Mouse (Mus musculus) hindbrain, embryonic 14.5 days (tissue): ENCODE results near the gene Dolk. TPM values are rescaled to one million over a fixed set of nuclear protein-coding genes. Genes with fewer than 3 reads are reported as not detected.

Experiments
- ATAC-seq: fragments of 200-750 bp; cut with Nextera tagmentation; 2 replicates; pipeline ENCODE4 v1.8.0; 2017; ENCODE audit warnings: moderate number of reproducible peaks, mild to moderate bottlenecking, moderate TSS enrichment, moderate library complexity; ENCODE audit not compliant: low FRiP score
- DNase-seq: peaks from one replicate; pipeline ENCODE4 v3.0.0-alpha.2; 2015; ENCODE audit warnings: low spot score
- H3K27ac ChIP-seq: fragments of 300-500 bp; sonication (generic); 2 replicates; pipeline ENCODE4 v1.5.1; 2014; ENCODE audit warnings: mild to moderate bottlenecking, moderate library complexity
- H3K27me3 ChIP-seq: fragments of 300-500 bp; sonication (generic); 2 replicates; pipeline ENCODE4 v1.6.1; 2014; ENCODE audit warnings: mild to moderate bottlenecking, low read length, mixed read lengths; ENCODE audit not compliant: control insufficient read depth, insufficient read depth
- H3K36me3 ChIP-seq: fragments of 300-500 bp; sonication (generic); replicated peaks from 2 replicates; pipeline ENCODE4 v1.6.1; 2014; ENCODE audit not compliant: control insufficient read depth, insufficient read depth
- H3K4me1 ChIP-seq: fragments of 300-500 bp; sonication (generic); replicated peaks from 2 replicates; pipeline ENCODE4 v1.6.1; 2014; ENCODE audit warnings: antibody characterized with exemption, low read length, mixed read lengths; ENCODE audit not compliant: control insufficient read depth, insufficient read depth
- H3K4me2 ChIP-seq: fragments of 300-500 bp; sonication (generic); replicated peaks from 2 replicates; pipeline ENCODE4 v1.6.1; 2014; ENCODE audit warnings: mild to moderate bottlenecking, moderate library complexity
- H3K4me3 ChIP-seq: fragments of 300-500 bp; sonication (generic); replicated peaks from 2 replicates; pipeline ENCODE4 v1.5.1; 2014; ENCODE audit warnings: mild to moderate bottlenecking, low read length
- H3K9ac ChIP-seq: fragments of 300-500 bp; sonication (generic); 2 replicates; pipeline ENCODE4 v1.6.1; 2014
- H3K9me3 ChIP-seq: fragments of 300-500 bp; sonication (generic); 2 replicates; pipeline ENCODE4 v1.6.1; 2016; ENCODE audit warnings: low read length; ENCODE audit not compliant: control insufficient read depth
- WGBS: fragments of 180-500 bp; shearing (Covaris S2); extraction: QIAGEN DNeasy Blood & Tissue Kit; methylation state at CpG from one replicate; pipeline ENCODE4 v1.1.7; 2014; 5-methylcytosine and 5-hydroxymethylcytosine counted together
- polyA plus RNA-seq: library from polyadenylated mRNA; unstranded; fragments of >200 nt; fragmentation: Nextera tagmentation; extraction: Ambion mirVana; gene quantifications from 2 replicates; pipeline ENCODE4 v1.2.1, GENCODE M21; 2014

The Dolk gene
- polyA plus RNA-seq, 1 experiment from 2014 or later = 37.1 TPM

DNA sequence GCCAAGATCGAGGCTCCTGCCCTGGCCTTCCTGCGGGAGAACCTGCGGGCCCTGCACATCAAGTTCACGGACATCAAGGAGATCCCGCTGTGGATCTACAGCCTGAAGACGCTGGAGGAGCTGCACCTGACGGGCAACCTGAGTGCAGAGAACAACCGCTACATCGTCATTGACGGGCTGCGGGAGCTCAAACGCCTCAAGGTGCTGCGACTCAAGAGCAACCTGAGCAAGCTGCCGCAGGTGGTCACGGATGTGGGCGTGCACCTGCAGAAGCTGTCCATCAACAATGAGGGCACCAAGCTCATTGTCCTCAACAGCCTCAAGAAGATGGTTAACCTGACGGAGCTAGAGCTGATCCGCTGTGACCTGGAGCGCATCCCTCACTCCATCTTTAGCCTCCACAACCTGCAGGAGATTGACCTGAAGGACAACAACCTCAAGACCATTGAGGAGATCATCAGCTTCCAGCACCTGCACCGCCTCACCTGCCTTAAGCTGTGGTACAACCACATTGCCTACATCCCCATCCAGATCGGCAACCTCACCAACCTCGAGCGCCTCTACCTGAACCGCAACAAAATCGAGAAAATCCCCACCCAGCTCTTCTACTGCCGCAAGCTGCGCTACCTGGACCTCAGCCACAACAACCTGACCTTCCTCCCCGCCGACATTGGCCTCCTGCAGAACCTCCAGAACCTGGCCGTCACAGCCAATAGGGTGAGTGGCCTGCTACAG, 29.4 kb downstream of the Dolk start:
- WGBS = 98% methylated on average over 30 of the region's 30 CpGs
- Histone ChIP-seq H3K9me3 (no peaks in the 10 kb centered on the region), H3K9ac (no peak overlapping the region), H3K27me3 (no peaks in the 10 kb centered on the region), H3K4me2 (no peak overlapping the region), H3K4me1 (no peaks in the 10 kb centered on the region), H3K4me3 (no peak overlapping the region), H3K36me3 (peaks cover 72% of the 10 kb centered on the region), H3K27ac (no peak overlapping the region)
- DNase-seq (no peak), ATAC-seq (no peak)

DNA sequence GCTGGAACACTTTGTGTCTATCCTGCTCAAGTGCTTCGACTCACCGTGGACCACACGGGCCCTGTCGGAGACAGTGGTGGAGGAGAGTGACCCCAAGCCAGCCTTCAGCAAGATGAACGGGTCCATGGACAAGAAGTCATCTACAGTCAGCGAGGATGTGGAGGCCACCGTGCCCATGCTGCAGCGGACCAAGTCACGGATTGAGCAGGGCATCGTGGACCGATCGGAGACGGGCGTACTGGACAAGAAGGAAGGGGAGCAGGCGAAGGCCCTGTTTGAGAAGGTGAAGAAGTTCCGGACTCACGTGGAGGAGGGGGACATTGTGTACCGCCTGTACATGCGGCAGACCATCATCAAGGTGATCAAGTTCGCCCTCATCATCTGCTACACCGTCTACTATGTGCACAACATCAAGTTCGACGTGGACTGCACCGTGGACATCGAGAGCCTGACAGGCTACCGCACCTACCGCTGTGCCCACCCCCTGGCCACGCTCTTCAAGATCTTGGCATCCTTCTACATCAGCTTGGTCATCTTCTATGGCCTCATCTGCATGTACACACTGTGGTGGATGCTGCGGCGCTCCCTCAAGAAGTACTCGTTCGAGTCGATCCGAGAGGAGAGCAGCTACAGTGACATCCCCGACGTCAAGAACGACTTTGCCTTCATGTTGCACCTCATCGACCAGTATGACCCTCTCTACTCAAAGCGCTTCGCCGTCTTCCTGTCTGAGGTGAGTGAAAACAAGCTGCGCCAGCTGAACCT, 30.3 kb downstream of the Dolk start:
- Histone ChIP-seq H3K4me3 (no peak overlapping the region), H3K27me3 (no peaks in the 10 kb centered on the region), H3K36me3 (peaks cover 74% of the 10 kb centered on the region), H3K4me1 (no peaks in the 10 kb centered on the region), H3K9me3 (no peaks in the 10 kb centered on the region), H3K27ac (no peak overlapping the region), H3K4me2 (no peak overlapping the region), H3K9ac (no peak overlapping the region)
- 97% methylated on average over 42 of the region's 42 CpGs for WGBS
- DNase-seq (no peak), ATAC-seq (no peak)

DNA sequence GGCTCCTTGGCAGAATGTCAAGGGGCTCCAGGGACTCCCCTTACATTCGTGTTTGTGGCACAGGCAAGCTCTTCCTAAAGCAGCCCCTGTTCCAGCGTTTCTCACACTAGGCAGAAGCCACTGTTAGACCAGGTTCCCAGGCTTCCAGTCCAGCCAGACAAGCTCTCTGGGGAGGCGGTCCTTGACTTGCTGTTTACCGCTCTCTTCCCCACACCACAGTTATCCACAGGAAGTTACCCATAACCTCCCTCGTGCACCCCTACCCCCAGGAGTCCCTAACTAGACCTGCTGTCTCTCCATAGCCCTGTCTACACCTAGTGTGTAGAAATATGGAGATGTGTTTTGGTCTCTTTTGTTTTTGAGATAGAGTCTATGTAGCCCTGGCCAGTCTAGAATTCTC, 32.3 kb downstream of the Dolk start:
- no peak overlapping the region for H3K4me3 ChIP-seq
- no peak overlapping the region for H3K9ac ChIP-seq
- no peaks in the 10 kb centered on the region for H3K4me1 ChIP-seq
- 84% methylated on average over 5 of the region's 5 CpGs for WGBS
- H3K36me3 ChIP-seq = peaks cover 79% of the 10 kb centered on the region
- DNase-seq (no peak), ATAC-seq (no peak)
- no peak overlapping the region for H3K27ac ChIP-seq
- no peaks in the 10 kb centered on the region for H3K27me3 ChIP-seq
- no peaks in the 10 kb centered on the region for H3K9me3 ChIP-seq
- H3K4me2 ChIP-seq = no peak overlapping the region

DNA sequence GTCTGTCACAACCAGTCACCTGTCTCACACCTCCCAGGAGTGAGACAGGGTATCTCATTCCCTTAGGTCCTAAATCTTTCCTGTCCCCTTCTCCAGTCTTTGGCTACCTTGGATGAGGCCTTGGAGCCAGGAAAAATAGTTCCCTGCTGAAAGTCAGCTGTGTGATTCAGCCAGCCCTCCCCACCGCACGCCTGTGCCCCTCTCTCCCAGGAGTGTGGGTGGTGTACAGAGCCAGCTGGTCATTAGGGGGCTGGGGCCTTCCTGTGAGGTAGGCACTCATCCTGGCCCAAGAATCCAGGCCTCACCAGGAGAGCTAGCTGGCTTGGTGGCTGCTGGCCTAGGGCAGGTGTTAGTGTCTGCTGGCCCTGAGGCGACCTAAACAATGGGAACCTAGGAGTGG, 33.6 kb downstream of the Dolk start:
- ATAC-seq (no peak), DNase-seq (no peak)
- H3K9ac ChIP-seq = no peak overlapping the region
- 70% methylated on average over 3 of the region's 3 CpGs for WGBS
- H3K36me3 ChIP-seq = peaks cover 74% of the 10 kb centered on the region
- no peak overlapping the region for H3K27ac ChIP-seq
- H3K27me3 ChIP-seq = no peaks in the 10 kb centered on the region
- H3K9me3 ChIP-seq = no peaks in the 10 kb centered on the region
- H3K4me2 ChIP-seq = no peak overlapping the region
- H3K4me1 ChIP-seq = no peaks in the 10 kb centered on the region
- H3K4me3 ChIP-seq = no peak overlapping the region

DNA sequence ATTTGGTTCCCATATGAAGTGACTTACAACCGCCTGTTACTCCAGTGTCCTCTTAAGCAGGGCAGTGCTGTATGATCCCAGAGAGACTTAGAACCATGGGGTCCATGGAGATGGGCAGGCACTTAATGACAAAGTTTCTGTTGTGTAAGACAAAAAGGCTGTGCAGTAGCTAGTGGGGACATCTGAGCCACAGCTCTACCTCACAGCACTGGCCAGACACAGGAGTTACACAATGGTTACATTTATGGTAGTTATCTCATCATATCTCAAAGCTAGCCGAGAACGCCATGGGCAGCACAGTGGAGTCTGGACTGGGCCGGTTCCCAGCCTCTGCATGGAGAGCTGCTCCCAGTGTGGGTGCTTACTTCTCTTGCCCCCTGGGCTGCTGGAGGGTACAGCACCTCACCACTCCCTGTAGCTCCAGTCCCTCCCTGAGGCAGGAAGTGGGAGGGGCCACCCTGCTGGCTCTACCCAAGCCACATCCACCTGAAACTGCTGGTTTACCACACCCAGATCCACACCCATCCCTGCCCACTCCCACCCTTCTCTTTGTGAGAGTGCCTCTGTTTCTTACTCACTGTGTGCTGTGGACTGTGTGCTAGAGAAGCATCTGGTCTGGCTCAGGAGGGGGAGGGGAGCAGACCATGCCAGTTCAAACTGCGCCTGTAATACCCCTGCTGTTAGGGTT, 34.6 kb downstream of the Dolk start:
- Histone ChIP-seq H3K36me3 (peaks cover 71% of the 10 kb centered on the region), H3K9me3 (no peaks in the 10 kb centered on the region), H3K9ac (no peak overlapping the region), H3K27me3 (no peaks in the 10 kb centered on the region), H3K27ac (no peak overlapping the region), H3K4me2 (no peak overlapping the region), H3K4me1 (no peaks in the 10 kb centered on the region), H3K4me3 (no peak overlapping the region)
- 85% methylated on average over 5 of the region's 5 CpGs for WGBS
- DNase-seq (no peak), ATAC-seq (no peak)

DNA sequence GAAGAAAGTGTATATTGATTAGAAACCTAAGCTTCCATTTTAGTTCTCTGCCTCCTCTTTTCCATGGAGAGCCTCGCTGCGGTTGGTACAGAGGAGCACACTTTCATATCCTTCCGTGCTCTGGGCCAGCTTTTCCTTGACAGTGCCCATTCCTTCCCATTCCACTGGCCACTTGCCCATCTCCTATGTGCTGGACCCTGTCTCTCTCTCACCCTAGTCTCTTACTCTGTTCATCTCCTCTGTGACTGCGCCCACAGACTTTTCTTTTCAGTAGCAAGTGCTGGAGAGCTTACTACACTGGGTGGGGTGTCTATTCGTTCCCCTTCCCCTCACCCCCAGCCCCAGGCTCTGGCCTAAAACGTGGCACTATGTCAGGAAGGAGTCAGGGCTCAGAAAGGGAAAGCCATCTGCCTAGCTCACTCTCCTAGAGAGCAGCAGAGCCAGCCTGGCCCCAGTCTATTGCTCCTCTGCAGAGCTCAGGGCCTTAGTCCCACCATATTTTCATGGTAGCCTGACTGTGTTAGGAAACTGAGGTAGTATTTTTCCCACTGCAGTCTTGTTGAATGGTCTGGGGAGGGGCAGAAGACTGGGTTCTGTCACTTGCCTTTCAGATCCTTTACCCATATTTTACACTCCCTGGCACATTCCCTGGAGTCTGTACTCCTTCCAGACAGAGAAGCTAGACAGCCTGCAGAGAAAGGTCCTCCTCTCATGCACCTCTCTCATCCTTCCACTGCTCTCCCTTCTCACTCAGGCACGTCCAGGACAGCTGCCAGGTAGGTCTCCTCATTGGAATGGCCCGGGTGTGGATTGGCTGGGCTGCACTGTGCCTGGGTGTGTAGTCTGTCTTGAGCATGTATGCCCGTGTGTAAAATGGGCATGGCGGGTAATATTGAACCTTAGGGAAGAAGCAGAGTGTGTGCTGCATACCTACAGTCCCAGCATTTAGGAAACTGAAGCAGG, 35.7 kb downstream of the Dolk start:
- Histone ChIP-seq H3K4me1 (no peaks in the 10 kb centered on the region), H3K27ac (no peak overlapping the region), H3K27me3 (no peaks in the 10 kb centered on the region), H3K9me3 (no peaks in the 10 kb centered on the region), H3K36me3 (peaks cover 65% of the 10 kb centered on the region), H3K4me2 (no peak overlapping the region), H3K4me3 (no peak overlapping the region), H3K9ac (no peak overlapping the region)
- DNase-seq = no peak
- no peak for ATAC-seq
- WGBS = 89% methylated on average over 10 of the region's 10 CpGs

- H3K9me3 ChIP-seq = no peaks in the 10 kb centered on the region
- peaks cover 63% of the 10 kb centered on the region for H3K36me3 ChIP-seq
- 91% methylated on average over 3 of the region's 3 CpGs for WGBS
- ATAC-seq (no peak), DNase-seq (no peak)
- H3K9ac ChIP-seq = no peak overlapping the region
- no peaks in the 10 kb centered on the region for H3K4me1 ChIP-seq
- H3K4me2 ChIP-seq = no peak overlapping the region
- no peak overlapping the region for H3K27ac ChIP-seq
- H3K27me3 ChIP-seq = no peaks in the 10 kb centered on the region
- H3K4me3 ChIP-seq = no peak overlapping the region
These were observed 37.0 kb downstream of the Dolk start for GRCm38 (mm10) chr2:30249182-30249581.

- no peak for DNase-seq
- H3K9me3 ChIP-seq = no peaks in the 10 kb centered on the region
- no peak overlapping the region for H3K4me2 ChIP-seq
- no peak overlapping the region for H3K9ac ChIP-seq
- H3K27ac ChIP-seq = no peak overlapping the region
- WGBS = 63% methylated on average over 4 of the region's 4 CpGs
- no peaks in the 10 kb centered on the region for H3K27me3 ChIP-seq
- ATAC-seq = no peak
- H3K4me3 ChIP-seq = no peak overlapping the region
- H3K4me1 ChIP-seq = 0 out of 2 replicates have a peak, but pooled peaks cover under 1% of the 10 kb centered on the region
- peaks cover 78% of the 10 kb centered on the region for H3K36me3 ChIP-seq
These were observed 38.5 kb downstream of the Dolk start for GRCm38 (mm10) chr2:30247681-30248080.
